Comparison of ENCODE assay signal across 9 mouse cellular contexts in genomic region chr9:43988981-43989860, GRCm38 (mm10). TPM values are rescaled to one million over a fixed set of nuclear protein-coding genes. Genes with fewer than 3 reads are reported as not detected.
DNase-seq lines count a peak whose midpoint lies in the region; ATAC-seq lines count a peak whose summit lies in the region.
"Had no signal": no experiment of that assay in that cellular context is flagged by ENCODE, and none has a peak within 500 bp of the region (broad histone marks: within the 10 kb centered on the region; RNA-seq: fewer than 3 reads in every experiment).

No protein-coding gene starts in this region.

- intact Hi-C loops in gastrocnemius, postnatal 14 days (cut with DNase I; ENCODE audit: low total_unique reads) = loop anchor here (5.0 kb wide), 1 partner anchor 73 kb away; no protein-coding TSS in a partner anchor

- no peak overlapping the region for H3K4me3 ChIP-seq in liver, embryonic 12.5 days

- 42% methylated on average over 13 of the region's 13 CpGs for WGBS in liver, embryonic 12.5 days (ENCODE audit: insufficient replicate concordance)

- ATAC-seq in liver, embryonic 12.5 days = no peak
- no peak for ATAC-seq in megakaryocyte, adult 5-6 weeks (ENCODE audit: poor library complexity, severe bottlenecking)

- H3K27ac ChIP-seq in liver, embryonic 12.5 days = 0 out of 2 replicates have a peak overlapping the region, but pooled peaks have one; percentile 10

- H3K9me3 ChIP-seq in liver, embryonic 12.5 days (replicated peaks) = no peaks in the 10 kb centered on the region

- no peak overlapping the region for H3K9ac ChIP-seq in liver, embryonic 12.5 days

- H3K4me2 ChIP-seq in liver, embryonic 12.5 days = no peak overlapping the region

- peaks cover 3% of the 10 kb centered on the region; the same call in 1 of the 2 replicates for H3K27me3 ChIP-seq in liver, embryonic 12.5 days (replicated peaks)

- no peaks in the 10 kb centered on the region for H3K36me3 ChIP-seq in liver, embryonic 12.5 days

- no peaks in the 10 kb centered on the region; the same call in 1 of the 2 replicates for H3K4me1 ChIP-seq in liver, embryonic 12.5 days

- DNase-seq in embryo, embryonic 10.5 days (ENCODE audit: low spot score) = peak; percentile 34
- DNase-seq in embryo, embryonic 9.5 days (ENCODE audit: extremely low spot score) = no peak
- DNase-seq in liver (no peak), MN1 (ENCODE audit: low spot score) (peak; percentile 49)
- DNase-seq in gastrocnemius, postnatal 14 days = peak; percentile 40
- no peak for DNase-seq in layer of hippocampus, adult 11-12 months (ENCODE audit: low spot score)

RNA-seq across cellular contexts. Expression of gene Thy1, which starts 54.0 kb away (rescaled TPM):
- 0.19 and 0.20 TPM in 2 replicates for polyA plus RNA-seq in liver, embryonic 12.5 days (2016; fragmentation: Nextera tagmentation; extraction: Ambion mirVana)
- total RNA-seq in gastrocnemius, postnatal 14 days (2021) = 10 to 100 TPM; 35.5 to 45.4 TPM
- total RNA-seq in megakaryocyte, adult 5-6 weeks (2015) = 16.0 and 16.7 TPM in 2 replicates
- total RNA-seq in megakaryocyte, adult 5-6 weeks (2017) = 7.5 and 10.5 TPM in 2 replicates
- polyA plus RNA-seq: C2C12 had no signal

Comparison
In these comparisons a context has a peak if more than half of its experiments do, and no peak if none do; other contexts are left out.
1. DNase-seq: peak in embryo, embryonic 10.5 days (single experiment), MN1 (single experiment) and gastrocnemius, postnatal 14 days (single experiment); none in embryo, embryonic 9.5 days (single experiment), liver (single experiment) and layer of hippocampus, adult 11-12 months (single experiment).